Mouse (Mus musculus): Measurements from ENCODE around the gene Krt88.

DNA sequence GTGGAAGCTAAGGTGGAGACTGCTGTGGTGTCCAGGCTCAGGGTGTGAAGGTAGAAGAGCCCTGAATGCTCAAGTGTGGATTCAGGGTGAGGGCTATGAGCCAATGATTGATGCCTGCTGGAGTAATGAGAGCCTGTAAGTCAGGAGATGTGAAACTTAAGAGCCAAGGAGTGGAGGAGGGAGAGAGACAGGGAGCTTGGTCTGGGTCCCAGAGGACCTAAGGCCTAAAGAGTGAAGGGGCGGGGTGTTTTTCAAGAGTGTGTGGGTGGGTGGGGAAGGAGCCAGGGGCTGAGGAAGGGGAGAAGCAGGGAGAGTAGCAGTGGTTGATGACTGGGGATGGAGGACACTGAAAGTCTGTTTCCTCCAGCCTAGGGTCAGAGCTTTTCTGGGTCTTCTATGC lies 36.1 kb downstream of the Krt88 start:
- TF ChIP-seq POLR2A (IDR thresholded peaks at IDR 0.05; ENCODE audit: low read depth, low read length) (no peak), CTCF (IDR thresholded peaks at IDR 0.05; ENCODE audit: extremely low read depth, insufficient read length, insufficient replicate concordance, low read depth, low read length) (no peak)
